Mouse (Mus musculus) intestine, embryonic 14.5 days (tissue): ENCODE results near the gene Dnaic1. TPM values are rescaled to one million over a fixed set of nuclear protein-coding genes. Genes with fewer than 3 reads are reported as not detected.
"Not testable (repeated sequence)": the region's sequence is repeated elsewhere in the genome, so short reads cannot be mapped to it uniquely, and the experiment has no call there.

ENCODE experiments used
- ATAC-seq: fragments of 200-750 bp; cut with Nextera tagmentation; replicated peaks from 2 replicates; pipeline ENCODE4 v1.8.0; 2017; ENCODE audit warnings: low read depth, moderate number of reproducible peaks, moderate TSS enrichment, moderate library complexity; ENCODE audit not compliant: low FRiP score, low TSS enrichment
- DNase-seq: peaks from one replicate; pipeline ENCODE4 v3.0.0-alpha.2; 2018; ENCODE audit warnings: low spot score
- H3K27ac ChIP-seq: fragments of 300-500 bp; sonication (generic); 2 replicates; pipeline ENCODE4 v1.5.1; 2014; ENCODE audit warnings: low read depth, mild to moderate bottlenecking, control low read depth
- H3K27me3 ChIP-seq: fragments of 300-500 bp; sonication (generic); replicated peaks from 2 replicates; pipeline ENCODE4 v1.6.1; 2014; ENCODE audit warnings: low read length, control low read depth; ENCODE audit not compliant: control insufficient read depth, insufficient read depth
- H3K36me3 ChIP-seq: fragments of 300-500 bp; sonication (generic); 2 replicates; pipeline ENCODE4 v1.6.1; 2014; ENCODE audit warnings: low read length, control low read depth; ENCODE audit not compliant: control insufficient read depth, insufficient read depth
- H3K4me1 ChIP-seq: fragments of 300-500 bp; sonication (generic); replicated peaks from 2 replicates; pipeline ENCODE4 v1.6.1; 2014; ENCODE audit warnings: low read length, control low read depth, mixed read lengths; ENCODE audit not compliant: control insufficient read depth, insufficient read depth
- H3K4me2 ChIP-seq: fragments of 300-500 bp; sonication (generic); 2 replicates; pipeline ENCODE4 v1.6.1; 2014; ENCODE audit warnings: low read length
- H3K4me3 ChIP-seq: fragments of 300-500 bp; sonication (generic); 2 replicates; pipeline ENCODE4 v1.5.1; 2014; ENCODE audit warnings: low read depth, low read length, control low read depth, mixed read lengths
- H3K9ac ChIP-seq: fragments of 300-500 bp; sonication (generic); 2 replicates; pipeline ENCODE4 v1.6.1; 2014; ENCODE audit warnings: mild to moderate bottlenecking, low read length
- H3K9me3 ChIP-seq: fragments of 300-500 bp; sonication (generic); 2 replicates; pipeline ENCODE4 v1.6.1; 2016; ENCODE audit warnings: low read length, control low read depth; ENCODE audit not compliant: control insufficient read depth
- WGBS: fragments of 180-500 bp; shearing (Covaris S2); extraction: QIAGEN DNeasy Blood & Tissue Kit; methylation state at CpG from one replicate; pipeline ENCODE4 v1.1.7; 2014; 5-methylcytosine and 5-hydroxymethylcytosine counted together
- polyA plus RNA-seq: library from polyadenylated mRNA; unstranded; fragments of >200 nt; fragmentation: Nextera tagmentation; extraction: Ambion mirVana; gene quantifications from 2 replicates; pipeline ENCODE4 v1.2.1, GENCODE M21; 2014

The Dnaic1 gene
- polyA plus RNA-seq, 1 experiment from 2014 or later = 3.4 TPM

GRCm38 (mm10) chr4:41681176-41681575 lies 111.6 kb downstream of the Dnaic1 start:
- Histone ChIP-seq H3K27me3 (0 out of 2 replicates have a peak, but pooled peaks cover 3% of the 10 kb centered on the region), H3K9me3 (no peaks in the 10 kb centered on the region), H3K27ac (no peak overlapping the region), H3K36me3 (no peaks in the 10 kb centered on the region), H3K4me1 (peaks cover 46% of the 10 kb centered on the region), H3K9ac (no peak overlapping the region), H3K4me3 (no peak overlapping the region), H3K4me2 (no peak overlapping the region)
- 61% methylated on average over 4 of the region's 4 CpGs for WGBS
- no peak for DNase-seq
- ATAC-seq = no peak

- 0 out of 2 replicates have a peak, but pooled peaks cover 2% of the 10 kb centered on the region for H3K27me3 ChIP-seq
- H3K4me2 ChIP-seq = no peak overlapping the region
- H3K4me1 ChIP-seq = peaks cover 39% of the 10 kb centered on the region
- H3K9me3 ChIP-seq = no peaks in the 10 kb centered on the region
- no peak overlapping the region for H3K4me3 ChIP-seq
- H3K9ac ChIP-seq = no peak overlapping the region
- ATAC-seq (no peak), DNase-seq (no peak)
- H3K27ac ChIP-seq = peak overlapping the region; percentile 59; the same call in 1 of the 2 replicates
- no peaks in the 10 kb centered on the region for H3K36me3 ChIP-seq
- WGBS = 54% methylated on average over 10 of the region's 10 CpGs
Observed at GRCm38 (mm10) chr4:41681947-41682346, 112.4 kb downstream of the Dnaic1 start.

GRCm38 (mm10) chr4:41682789-41683188 lies 113.2 kb downstream of the Dnaic1 start:
- no peak for DNase-seq
- peak overlapping the region; percentile 59; the same call in 1 of the 2 replicates for H3K27ac ChIP-seq
- 20% methylated on average over 6 of the region's 6 CpGs for WGBS

GRCm38 (mm10) chr4:41683303-41683702 lies 113.7 kb downstream of the Dnaic1 start:
- not testable (repeated sequence) for DNase-seq, H3K4me2 ChIP-seq, H3K27ac ChIP-seq, H3K36me3 ChIP-seq, H3K4me3 ChIP-seq, H3K9ac ChIP-seq, H3K9me3 ChIP-seq, H3K27me3 ChIP-seq
- peak; percentile 72 for ATAC-seq
- H3K4me1 ChIP-seq = peaks cover 32% of the 10 kb centered on the region
- 0% methylated on average over 2 of the region's 27 CpGs for WGBS

More at GRCm38 (mm10) chr4:41682789-41683188, 113.2 kb downstream of the Dnaic1 start:
- H3K4me3 ChIP-seq = no peak overlapping the region; the same call in 1 of the 2 replicates
- ATAC-seq = no peak
- no peaks in the 10 kb centered on the region for H3K27me3 ChIP-seq
- H3K4me1 ChIP-seq = peaks cover 32% of the 10 kb centered on the region
- H3K9ac ChIP-seq = no peak overlapping the region
- no peaks in the 10 kb centered on the region for H3K36me3 ChIP-seq
- no peaks in the 10 kb centered on the region for H3K9me3 ChIP-seq
- H3K4me2 ChIP-seq = peak overlapping the region; percentile 18; the same call in 1 of the 2 replicates

- H3K9ac ChIP-seq, H3K36me3 ChIP-seq, DNase-seq, H3K27ac ChIP-seq, H3K4me2 ChIP-seq, H3K9me3 ChIP-seq, H3K27me3 ChIP-seq: not testable (repeated sequence)
- Histone ChIP-seq H3K4me3 (0 out of 2 replicates have a peak overlapping the region, but pooled peaks have one; percentile 6), H3K4me1 (peaks cover 25% of the 10 kb centered on the region)
- WGBS = 3% methylated on average over 22 of the region's 27 CpGs
- peak; percentile 45 for ATAC-seq
Observed at GRCm38 (mm10) chr4:41684131-41684930, 114.8 kb downstream of the Dnaic1 start.

GRCm38 (mm10) chr4:41684931-41685453 lies 115.4 kb downstream of the Dnaic1 start:
- not testable (repeated sequence) for H3K27me3 ChIP-seq, H3K9me3 ChIP-seq, H3K9ac ChIP-seq, H3K4me3 ChIP-seq, DNase-seq, ATAC-seq, H3K36me3 ChIP-seq, H3K27ac ChIP-seq, H3K4me2 ChIP-seq
- 3% methylated on average over 14 of the region's 14 CpGs for WGBS
- H3K4me1 ChIP-seq = peaks cover 18% of the 10 kb centered on the region

GRCm38 (mm10) chr4:41685882-41686492 lies 116.4 kb downstream of the Dnaic1 start:
- not testable (repeated sequence) for ATAC-seq

More at GRCm38 (mm10) chr4:41685882-41686492, 116.4 kb downstream of the Dnaic1 start:
- not testable (repeated sequence) for DNase-seq, H3K27ac ChIP-seq, H3K4me3 ChIP-seq, H3K9ac ChIP-seq, H3K27me3 ChIP-seq, H3K36me3 ChIP-seq, H3K4me2 ChIP-seq, H3K9me3 ChIP-seq
- WGBS = 70% methylated on average over 9 of the region's 10 CpGs
- peaks cover 11% of the 10 kb centered on the region for H3K4me1 ChIP-seq
